Mouse (Mus musculus) MEL (cell line): ENCODE results near the gene Arpc1b. TPM values are rescaled to one million over a fixed set of nuclear protein-coding genes. Genes with fewer than 3 reads are reported as not detected.

Source experiments
- DNase-seq: peaks from one replicate; pipeline ENCODE4 v3.0.0; 2011; ENCODE audit warnings: low read depth, low spot score
- H3K27ac ChIP-seq: 2 replicates; pipeline ENCODE4 v1.5.1; 2012; ENCODE audit warnings: low read depth, mild to moderate bottlenecking, control low read depth, low read length, moderate library complexity; ENCODE audit not compliant: control insufficient read depth
- H3K27me3 ChIP-seq, 2 experiments: fragments of 150-350 bp in 1 of 2; sonication (generic) in 1 of 2; 2 replicates each; pipeline ENCODE4 v1.6.1; 2012; ENCODE audit warnings: low read length in 2 of 2, mild to moderate bottlenecking in 2 of 2, improper control_type of control experiment in 1 of 2, moderate library complexity in 1 of 2; ENCODE audit not compliant: insufficient read depth in 2 of 2, control insufficient read depth in 1 of 2
- H3K36me3 ChIP-seq, 2 experiments: 2 replicates each; pipeline ENCODE4 v1.6.1; 2012 to 2014; ENCODE audit warnings: low read length in 2 of 2, improper control_type of control experiment in 1 of 2, inconsistent platforms in 1 of 2, mild to moderate bottlenecking in 1 of 2; ENCODE audit not compliant: insufficient read depth in 2 of 2, control insufficient read depth in 1 of 2
- H3K4me1 ChIP-seq, 2 experiments: fragments of 150-350 bp in 1 of 2; sonication (generic) in 1 of 2; 2 replicates each; pipeline ENCODE4 v1.6.1; 2012; ENCODE audit warnings: low read length in 2 of 2, improper control_type of control experiment in 1 of 2, mild to moderate bottlenecking in 1 of 2; ENCODE audit not compliant: insufficient read depth in 2 of 2, control insufficient read depth in 1 of 2
- H3K4me3 ChIP-seq, 2 experiments: fragments of 150-350 bp in 1 of 2; sonication (generic) in 1 of 2; 2 replicates each; pipeline ENCODE4 v1.5.1; 2012; ENCODE audit warnings: low read depth in 2 of 2, low read length in 2 of 2, mild to moderate bottlenecking in 2 of 2, moderate library complexity in 2 of 2, control low read depth in 1 of 2, improper control_type of control experiment in 1 of 2; ENCODE audit not compliant: control insufficient read depth in 1 of 2, insufficient read depth in 1 of 2
- H3K79me2 ChIP-seq: 2 replicates; pipeline ENCODE4 v1.6.1; 2012; ENCODE audit warnings: mild to moderate bottlenecking, low read length, moderate library complexity; ENCODE audit not compliant: control insufficient read depth, poor library complexity, insufficient read depth
- H3K9ac ChIP-seq: 2 replicates; pipeline ENCODE4 v1.6.1; 2012; ENCODE audit warnings: low read depth, mild to moderate bottlenecking, control low read depth, low read length, moderate library complexity; ENCODE audit not compliant: control insufficient read depth, poor library complexity, severe bottlenecking
- H3K9me3 ChIP-seq: fragments of 150-350 bp; sonication (generic); replicated peaks from 2 replicates; pipeline ENCODE4 v1.6.1; 2012; ENCODE audit warnings: mild to moderate bottlenecking, low read length, improper control_type of control experiment, moderate library complexity; ENCODE audit not compliant: insufficient read depth
- BHLHE40 ChIP-seq: IDR thresholded peaks from 2 replicates; pipeline ENCODE4 v1.6.1; 2012; ENCODE audit warnings: low read depth, mild to moderate bottlenecking, inconsistent platforms, low read length, improper control_type of control experiment, borderline replicate concordance
- CHD1 ChIP-seq: IDR thresholded peaks from 2 replicates; pipeline ENCODE4 v1.6.1; 2012; ENCODE audit warnings: low read depth, mild to moderate bottlenecking, inconsistent platforms, low read length, improper control_type of control experiment
- CHD2 ChIP-seq: IDR thresholded peaks from 2 replicates; pipeline ENCODE4 v1.6.1; 2011; ENCODE audit warnings: low read length, improper control_type of control experiment
- CTCF ChIP-seq, 3 experiments: IDR thresholded peaks in 2 of 3; conservative IDR thresholded peaks in 1 of 3; 2 replicates each; pipeline ENCODE4 v1.5.1; 2011 to 2012; ENCODE audit warnings: low read length in 3 of 3, low read depth in 2 of 3, mild to moderate bottlenecking in 2 of 3, improper control_type of control experiment in 1 of 3, inconsistent platforms in 1 of 3, mixed read lengths in 1 of 3, moderate library complexity in 1 of 3; ENCODE audit not compliant: control insufficient read depth in 1 of 3, insufficient read depth in 1 of 3, poor library complexity in 1 of 3, severe bottlenecking in 1 of 3
- E2F4 ChIP-seq: IDR thresholded peaks from 2 replicates; pipeline ENCODE4 v1.6.1; 2011; ENCODE audit warnings: low read depth, low read length, improper control_type of control experiment, borderline replicate concordance
- ELF1 ChIP-seq: IDR thresholded peaks from 2 replicates; pipeline ENCODE4 v1.6.1; 2014; ENCODE audit warnings: low read depth, mild to moderate bottlenecking, inconsistent platforms, low read length, improper control_type of control experiment, moderate library complexity
- EP300 ChIP-seq, 2 experiments: IDR thresholded peaks; 2 replicates each; pipeline ENCODE4 v1.6.1; 2011; ENCODE audit warnings: improper control_type of control experiment in 2 of 2, low read length in 2 of 2, low read depth in 1 of 2, mild to moderate bottlenecking in 1 of 2
- ETS1 ChIP-seq: IDR thresholded peaks from 2 replicates; pipeline ENCODE4 v1.6.1; 2012; ENCODE audit warnings: low read depth, mild to moderate bottlenecking, inconsistent platforms, low read length, improper control_type of control experiment, moderate library complexity
- GABPA ChIP-seq: IDR thresholded peaks from 2 replicates; pipeline ENCODE4 v1.6.1; 2012; ENCODE audit warnings: low read depth, mild to moderate bottlenecking, inconsistent platforms, low read length, improper control_type of control experiment, moderate library complexity
- GATA1 ChIP-seq: IDR thresholded peaks from 2 replicates; pipeline ENCODE4 v1.6.1; 2011; ENCODE audit warnings: low read depth, low read length, improper control_type of control experiment
- HCFC1 ChIP-seq: IDR thresholded peaks from 2 replicates; pipeline ENCODE4 v1.6.1; 2012; ENCODE audit warnings: low read depth, mild to moderate bottlenecking, inconsistent platforms, low read length, improper control_type of control experiment, moderate library complexity
- JUND ChIP-seq: IDR thresholded peaks from 2 replicates; pipeline ENCODE4 v1.6.1; 2011; ENCODE audit warnings: low read depth, mild to moderate bottlenecking, improper control_type of control experiment, low read length
- KAT2A ChIP-seq: conservative IDR thresholded peaks from 2 replicates; pipeline ENCODE4 v1.6.1; 2012; ENCODE audit warnings: low read depth, low read length, improper control_type of control experiment, inconsistent platforms
- MAFK ChIP-seq: IDR thresholded peaks from 2 replicates; pipeline ENCODE4 v1.6.1; 2011; ENCODE audit warnings: low read depth, mild to moderate bottlenecking, low read length, improper control_type of control experiment, borderline replicate concordance
- MAX ChIP-seq: IDR thresholded peaks from 2 replicates; pipeline ENCODE4 v1.6.1; 2011; ENCODE audit warnings: low read length, improper control_type of control experiment
- MAZ ChIP-seq: IDR thresholded peaks from 2 replicates; pipeline ENCODE4 v1.6.1; 2012; ENCODE audit warnings: low read depth, mild to moderate bottlenecking, inconsistent platforms, low read length, improper control_type of control experiment
- MEF2A ChIP-seq: IDR thresholded peaks from 2 replicates; pipeline ENCODE4 v1.6.1; 2014; ENCODE audit warnings: low read depth, mild to moderate bottlenecking, inconsistent platforms, low read length, improper control_type of control experiment; ENCODE audit not compliant: poor library complexity, insufficient replicate concordance, severe bottlenecking; ENCODE audit errors: extremely low read depth
- MXI1 ChIP-seq: IDR thresholded peaks from 2 replicates; pipeline ENCODE4 v1.6.1; 2011; ENCODE audit warnings: mild to moderate bottlenecking, low read depth, low read length, improper control_type of control experiment
- MYB ChIP-seq: IDR thresholded peaks from 2 replicates; pipeline ENCODE4 v1.6.1; 2011; ENCODE audit warnings: mild to moderate bottlenecking, low read depth, low read length, improper control_type of control experiment
- MYC ChIP-seq: IDR thresholded peaks from 2 replicates; pipeline ENCODE4 v1.6.1; 2011; ENCODE audit warnings: low read depth, mild to moderate bottlenecking, low read length, improper control_type of control experiment, moderate library complexity
- NELFE ChIP-seq: IDR thresholded peaks from 2 replicates; pipeline ENCODE4 v1.6.1; 2011; ENCODE audit warnings: low read depth, low read length, improper control_type of control experiment
- NRF1 ChIP-seq: IDR thresholded peaks from 2 replicates; pipeline ENCODE4 v1.6.1; 2014; ENCODE audit warnings: low read depth, mild to moderate bottlenecking, inconsistent platforms, low read length, improper control_type of control experiment, moderate library complexity; ENCODE audit not compliant: poor library complexity, insufficient read depth, severe bottlenecking
- POLR2A ChIP-seq, 2 experiments: IDR thresholded peaks; 2 replicates each; pipeline ENCODE4 v1.6.1; 2011 to 2012; ENCODE audit warnings: low read length in 2 of 2, mild to moderate bottlenecking in 2 of 2, control low read depth in 1 of 2, improper control_type of control experiment in 1 of 2, low read depth in 1 of 2, moderate library complexity in 1 of 2; ENCODE audit not compliant: control insufficient read depth in 1 of 2, insufficient read depth in 1 of 2, poor library complexity in 1 of 2
- POLR2AphosphoS2 ChIP-seq: IDR thresholded peaks from 2 replicates; pipeline ENCODE4 v1.6.1; 2011; ENCODE audit warnings: low read length, improper control_type of control experiment
- POLR2AphosphoS5 ChIP-seq: IDR thresholded peaks from 2 replicates; pipeline ENCODE4 v1.6.1; 2012; ENCODE audit warnings: low read depth, borderline replicate concordance, mild to moderate bottlenecking, inconsistent platforms, low read length, moderate library complexity, mixed read lengths
- RAD21 ChIP-seq: IDR thresholded peaks from 2 replicates; pipeline ENCODE4 v1.6.1; 2011; ENCODE audit warnings: mild to moderate bottlenecking, low read depth, low read length, improper control_type of control experiment
- RCOR1 ChIP-seq: IDR thresholded peaks from 2 replicates; pipeline ENCODE4 v1.6.1; 2012; ENCODE audit warnings: low read depth, mild to moderate bottlenecking, inconsistent platforms, low read length, improper control_type of control experiment
- SIN3A ChIP-seq: IDR thresholded peaks from 2 replicates; pipeline ENCODE4 v1.6.1; 2012; ENCODE audit warnings: low read length, improper control_type of control experiment, inconsistent platforms
- SMC3 ChIP-seq: IDR thresholded peaks from 2 replicates; pipeline ENCODE4 v1.6.1; 2011; ENCODE audit warnings: low read depth, low read length, improper control_type of control experiment
- TAL1 ChIP-seq: IDR thresholded peaks from 2 replicates; pipeline ENCODE4 v1.6.1; 2012; ENCODE audit warnings: mild to moderate bottlenecking, inconsistent platforms, low read length, moderate library complexity, mixed read lengths
- TBP ChIP-seq: IDR thresholded peaks from 2 replicates; pipeline ENCODE4 v1.8.0; 2011; ENCODE audit warnings: low read depth, low read length, improper control_type of control experiment
- TCF12 ChIP-seq: IDR thresholded peaks from 2 replicates; pipeline ENCODE4 v1.6.1; 2014; ENCODE audit warnings: low read depth, mild to moderate bottlenecking, inconsistent platforms, low read length, improper control_type of control experiment, moderate library complexity
- UBTF ChIP-seq: IDR thresholded peaks from 2 replicates; pipeline ENCODE4 v1.6.1; 2012; ENCODE audit warnings: low read depth, mild to moderate bottlenecking, inconsistent platforms, low read length, improper control_type of control experiment, moderate library complexity, borderline replicate concordance; ENCODE audit not compliant: insufficient read depth
- USF1 ChIP-seq: IDR thresholded peaks from 2 replicates; pipeline ENCODE4 v1.6.1; 2014; ENCODE audit warnings: low read depth, mild to moderate bottlenecking, inconsistent platforms, low read length, improper control_type of control experiment, moderate library complexity
- USF2 ChIP-seq, 2 experiments: IDR thresholded peaks; 2 replicates each; pipeline ENCODE4 v1.6.1; 2011 to 2012; ENCODE audit warnings: improper control_type of control experiment in 2 of 2, low read length in 2 of 2, borderline replicate concordance in 1 of 2, inconsistent platforms in 1 of 2, low read depth in 1 of 2, mild to moderate bottlenecking in 1 of 2; ENCODE audit not compliant: insufficient read depth in 1 of 2
- ZC3H11A ChIP-seq: IDR thresholded peaks from 2 replicates; pipeline ENCODE4 v1.6.1; 2012; ENCODE audit warnings: low read depth, mild to moderate bottlenecking, inconsistent platforms, low read length, improper control_type of control experiment
- ZKSCAN1 ChIP-seq: IDR thresholded peaks from 2 replicates; pipeline ENCODE4 v1.6.1; 2012; ENCODE audit warnings: low read depth, mild to moderate bottlenecking, inconsistent platforms, low read length, improper control_type of control experiment, moderate library complexity
- ZMIZ1 ChIP-seq: IDR thresholded peaks from 2 replicates; pipeline ENCODE4 v1.6.1; 2012; ENCODE audit warnings: low read depth, mild to moderate bottlenecking, inconsistent platforms, low read length, improper control_type of control experiment, moderate library complexity
- polyA plus RNA-seq, 2 experiments: library from polyadenylated mRNA; stranded (reverse) in 1 of 2; unstranded in 1 of 2; fragments of >175 nt in 1 of 2; fragments of >200 nt in 1 of 2; gene quantifications; 2 replicates each; pipeline versions ENCODE4 v1.2.1 to v1.2.4; 2012; ENCODE audit warnings: low replicate concordance in 2 of 2, low read depth in 1 of 2; ENCODE audit not compliant: insufficient read length in 2 of 2, insufficient read depth in 1 of 2, missing spikeins in 1 of 2
- total RNA-seq: library from RNA; depleted of rRNA; stranded (reverse); fragments of 300-350 nt; gene quantifications from 2 replicates; pipeline ENCODE4 v1.2.3, GENCODE M21; 2012

Arpc1b gene
- total and polyA plus RNA-seq, 3 experiments = 143 to 708 (median 432) TPM

GRCm38 (mm10) chr5:145102706-145103105 is 11.3 kb upstream of the Arpc1b start:
- no peak overlapping the region for H3K9ac ChIP-seq
- H3K79me2 ChIP-seq = no peaks in the 10 kb centered on the region
- peaks cover 9 to 27% of the 10 kb centered on the region in 2 experiments for H3K4me1 ChIP-seq
- no peaks in the 10 kb centered on the region for H3K27me3 ChIP-seq
- DNase-seq = peak; percentile 91
- H3K36me3 ChIP-seq = peaks cover 25 to 28% of the 10 kb centered on the region in 2 experiments
- H3K4me3 ChIP-seq = no peak overlapping the region
- peak overlapping the region; percentile 86 for H3K27ac ChIP-seq
- H3K9me3 ChIP-seq = no peaks in the 10 kb centered on the region
- no peak for TF ChIP-seq ELF1
- no peak for TF ChIP-seq CTCF (IDR thresholded peaks at IDR 0.05 in 2 of 3, conservative IDR thresholded peaks at IDR 0.05 in 1 of 3; ENCODE audit: control insufficient read depth in 1 of 3, insufficient read depth in 1 of 3, low read depth in 2 of 3, low read length in 3 of 3, poor library complexity in 1 of 3, severe bottlenecking in 1 of 3)
- 0 out of 2 replicates have a peak, but pooled peaks have one; percentile 38 for TF ChIP-seq RCOR1
- no peak for TF ChIP-seq SMC3
- TF ChIP-seq NRF1 = no peak
- TF ChIP-seq TAL1 = peak; percentile 19; the same call in 1 of the 2 replicates
- TF ChIP-seq SIN3A = no peak
- no peak for TF ChIP-seq POLR2AphosphoS5
- TF ChIP-seq MYC = no peak
- TF ChIP-seq MAFK = no peak
- TF ChIP-seq ETS1 = peak; percentile 80
- TF ChIP-seq JUND = peak; percentile 93
- TF ChIP-seq TBP = peak; percentile 66
- no peak for TF ChIP-seq TCF12
- no peak for TF ChIP-seq ZMIZ1
- no peak for TF ChIP-seq CHD1
- TF ChIP-seq ZC3H11A = no peak
- TF ChIP-seq E2F4 = no peak
- TF ChIP-seq ZKSCAN1 = no peak
- no peak for TF ChIP-seq MYB
- TF ChIP-seq CHD2 = no peak
- TF ChIP-seq KAT2A = no peak
- TF ChIP-seq POLR2AphosphoS2 = no peak
- no peak for TF ChIP-seq USF1
- TF ChIP-seq UBTF = no peak
- TF ChIP-seq BHLHE40 = 0 out of 2 replicates have a peak, but pooled peaks have one; percentile 8
- no peak for TF ChIP-seq NELFE
- TF ChIP-seq EP300 (IDR thresholded peaks at IDR 0.05; ENCODE audit: low read depth in 1 of 2, low read length in 2 of 2) = peak; percentile 63 to 84
- no peak for TF ChIP-seq MAZ
- TF ChIP-seq MXI1 = 0 out of 2 replicates have a peak, but pooled peaks have one; percentile 27
- TF ChIP-seq MEF2A = no peak
- TF ChIP-seq HCFC1 = no peak
- no peak for TF ChIP-seq USF2 (IDR thresholded peaks at IDR 0.05; ENCODE audit: borderline replicate concordance in 1 of 2, insufficient read depth in 1 of 2, low read depth in 1 of 2, low read length in 2 of 2)
- TF ChIP-seq GABPA = no peak
- peak; percentile 65 for TF ChIP-seq GATA1
- no peak for TF ChIP-seq POLR2A (IDR thresholded peaks at IDR 0.05; ENCODE audit: control insufficient read depth in 1 of 2, insufficient read depth in 1 of 2, low read depth in 1 of 2, low read length in 2 of 2, poor library complexity in 1 of 2)
- 0 out of 2 replicates have a peak, but pooled peaks have one; percentile 20 for TF ChIP-seq MAX
- no peak for TF ChIP-seq RAD21
